Mouse (Mus musculus): Measurements from ENCODE around the gene Eaf2. TPM values are rescaled to one million over a fixed set of nuclear protein-coding genes. Genes with fewer than 3 reads are reported as not detected.
A peak's percentile ranks its signal among the peaks of the same experiment; 100 is the strongest.

Gene Eaf2
- total and polyA plus RNA-seq, 3 experiments: 0.27 to 0.68 TPM; not detected in 1

DNA sequence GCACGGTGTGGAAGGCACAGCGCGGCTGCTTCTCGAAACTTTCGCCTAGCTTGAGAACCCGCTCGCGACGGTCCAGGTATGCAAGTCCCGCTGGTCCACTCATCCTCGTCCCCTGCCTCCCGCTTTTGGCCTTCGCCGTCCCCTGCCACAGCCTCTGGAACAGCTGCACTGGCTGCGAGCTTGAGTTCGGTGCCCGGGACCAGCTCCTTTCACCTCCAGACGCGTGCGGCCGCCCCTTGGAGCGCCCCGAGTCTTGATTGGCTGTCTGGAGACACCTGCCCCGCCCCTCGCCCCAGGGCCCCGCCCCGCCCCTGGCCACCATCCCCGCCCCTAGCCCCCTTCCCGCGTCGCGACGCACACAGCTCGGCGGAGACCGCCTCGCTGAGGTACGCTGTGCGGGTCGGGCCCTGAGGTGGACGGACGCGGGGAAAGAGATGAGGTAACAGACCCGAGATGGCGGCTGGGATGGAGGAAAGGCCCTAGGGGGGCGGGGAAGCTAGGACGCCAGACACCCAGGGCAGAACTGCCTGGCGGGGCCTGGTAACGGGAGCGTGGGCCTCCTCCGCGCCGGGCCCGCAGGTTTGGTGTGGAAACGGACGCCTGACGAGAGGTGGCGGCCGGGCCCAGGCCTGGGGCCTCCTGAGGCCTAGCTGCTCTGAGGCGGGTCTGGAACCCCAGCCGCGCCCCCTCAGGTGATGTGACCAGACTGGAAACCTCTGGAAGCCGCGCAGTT lies 46.6 kb downstream of the Eaf2 start, which contains the start of gene Iqcb1:
TSS of gene Iqcb1 (plus strand) at position 332 of the 733 bp plus-strand sequence.
- Histone ChIP-seq H3K36me3 (ENCODE audit: control insufficient read depth in 1 of 2, insufficient read depth in 2 of 2, low read length in 2 of 2) (peaks cover 0 to 14% of the 10 kb centered on the region in 2 experiments), H3K79me2 (ENCODE audit: control insufficient read depth, insufficient read depth, low read length, poor library complexity) (peaks cover 5% of the 10 kb centered on the region; the same call in 1 of the 2 replicates), H3K4me3 (ENCODE audit: control insufficient read depth in 1 of 2, insufficient read depth in 1 of 2, low read depth in 2 of 2, low read length in 2 of 2) (peak within 1 kb of the TSS; percentile 81 to 93), H3K9ac (ENCODE audit: control insufficient read depth, low read depth, low read length, poor library complexity, severe bottlenecking) (peak within 1 kb of the TSS; percentile 65), H3K9me3 (replicated peaks; ENCODE audit: insufficient read depth, low read length) (no peaks in the 10 kb centered on the region), H3K27me3 (ENCODE audit: control insufficient read depth in 1 of 2, insufficient read depth in 2 of 2, low read length in 2 of 2) (no peaks in the 10 kb centered on the region; a peak in 2 of 4 replicates), H3K4me1 (ENCODE audit: control insufficient read depth in 1 of 2, insufficient read depth in 2 of 2, low read length in 2 of 2) (peaks cover 5 to 6% of the 10 kb centered on the region in 2 experiments; a peak in 3 of 4 replicates), H3K27ac (ENCODE audit: control insufficient read depth, low read depth, low read length) (no peak within 1 kb of the TSS)
- peak; percentile 56; the same call in 1 of the 2 replicates for TF ChIP-seq NELFE (IDR thresholded peaks at IDR 0.05; ENCODE audit: low read depth, low read length)
- TF ChIP-seq E2F4 (IDR thresholded peaks at IDR 0.05; ENCODE audit: borderline replicate concordance, low read depth, low read length): peak; percentile 67; the same call in 1 of the 2 replicates
- TF ChIP-seq MAZ (IDR thresholded peaks at IDR 0.05; ENCODE audit: low read depth, low read length): 0 out of 2 replicates have a peak, but pooled peaks have one; percentile 16
- no peak for TF ChIP-seq RAD21 (IDR thresholded peaks at IDR 0.05; ENCODE audit: low read depth, low read length)
- TF ChIP-seq SIN3A (IDR thresholded peaks at IDR 0.05; ENCODE audit: low read length): peak; percentile 57; the same call in 1 of the 2 replicates
- peak; percentile 47; the same call in 1 of the 2 replicates for TF ChIP-seq HCFC1 (IDR thresholded peaks at IDR 0.05; ENCODE audit: low read depth, low read length)
- TF ChIP-seq MYC (IDR thresholded peaks at IDR 0.05; ENCODE audit: low read depth, low read length): no peak
- peak; percentile 50 to 57; a peak in 2 of 4 replicates for TF ChIP-seq POLR2A (IDR thresholded peaks at IDR 0.05; ENCODE audit: control insufficient read depth in 1 of 2, insufficient read depth in 1 of 2, low read depth in 1 of 2, low read length in 2 of 2, poor library complexity in 1 of 2)
- peak; percentile 42; the same call in 1 of the 2 replicates for TF ChIP-seq USF1 (IDR thresholded peaks at IDR 0.05; ENCODE audit: low read depth, low read length)
- no peak for TF ChIP-seq ELF1 (IDR thresholded peaks at IDR 0.05; ENCODE audit: low read depth, low read length)
- peak; percentile 91 for DNase-seq (ENCODE audit: low read depth, low spot score)

DNA sequence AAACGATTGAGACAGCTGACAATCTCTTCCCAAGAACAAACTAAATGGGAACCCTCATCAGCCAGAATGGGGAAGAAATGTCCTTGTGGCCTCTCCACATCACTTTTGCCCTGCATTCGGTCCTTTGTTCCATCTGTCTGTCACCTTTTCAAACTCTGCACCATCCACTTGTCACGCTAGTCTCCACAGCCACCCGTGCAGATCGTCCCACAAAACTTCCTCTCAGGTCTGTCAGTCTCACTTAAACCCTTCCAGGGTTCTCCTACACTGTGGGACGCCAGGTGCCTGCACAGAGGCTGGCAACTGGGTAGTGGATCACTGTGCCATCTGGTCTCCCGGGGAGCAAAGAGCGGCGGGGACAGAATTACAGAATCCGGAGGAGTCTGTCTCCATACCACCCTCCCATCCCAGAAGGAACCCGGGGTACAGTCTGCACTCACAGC lies 47.2 kb downstream of the Eaf2 start:
- Histone ChIP-seq H3K4me1 (ENCODE audit: control insufficient read depth in 1 of 2, insufficient read depth in 2 of 2, low read length in 2 of 2) (peaks cover 5 to 6% of the 10 kb centered on the region in 2 experiments; a peak in 3 of 4 replicates), H3K27me3 (ENCODE audit: control insufficient read depth in 1 of 2, insufficient read depth in 2 of 2, low read length in 2 of 2) (no peaks in the 10 kb centered on the region; a peak in 2 of 4 replicates), H3K27ac (ENCODE audit: control insufficient read depth, low read depth, low read length) (no peak overlapping the region), H3K9ac (ENCODE audit: control insufficient read depth, low read depth, low read length, poor library complexity, severe bottlenecking) (peak overlapping the region; percentile 57), H3K9me3 (replicated peaks; ENCODE audit: insufficient read depth, low read length) (no peaks in the 10 kb centered on the region), H3K79me2 (ENCODE audit: control insufficient read depth, insufficient read depth, low read length, poor library complexity) (peaks cover 5% of the 10 kb centered on the region; the same call in 1 of the 2 replicates), H3K36me3 (ENCODE audit: control insufficient read depth in 1 of 2, insufficient read depth in 2 of 2, low read length in 2 of 2) (peaks cover 0 to 14% of the 10 kb centered on the region in 2 experiments), H3K4me3 (ENCODE audit: control insufficient read depth in 1 of 2, insufficient read depth in 1 of 2, low read depth in 2 of 2, low read length in 2 of 2) (peak overlapping the region; percentile 81 to 88)
- DNase-seq (ENCODE audit: low read depth, low spot score): no peak
- TF ChIP-seq UBTF (IDR thresholded peaks at IDR 0.05; ENCODE audit: borderline replicate concordance, insufficient read depth, low read depth, low read length) (no peak), POLR2A (IDR thresholded peaks at IDR 0.05; ENCODE audit: control insufficient read depth in 1 of 2, insufficient read depth in 1 of 2, low read depth in 1 of 2, low read length in 2 of 2, poor library complexity in 1 of 2) (0 out of 4 replicates have a peak, but pooled peaks of 1 of the 2 experiments have one; percentile 7), SMC3 (IDR thresholded peaks at IDR 0.05; ENCODE audit: low read depth, low read length) (no peak)
